Mouse (Mus musculus): Measurements from ENCODE around the gene Card6.

The Card6 gene

DNA sequence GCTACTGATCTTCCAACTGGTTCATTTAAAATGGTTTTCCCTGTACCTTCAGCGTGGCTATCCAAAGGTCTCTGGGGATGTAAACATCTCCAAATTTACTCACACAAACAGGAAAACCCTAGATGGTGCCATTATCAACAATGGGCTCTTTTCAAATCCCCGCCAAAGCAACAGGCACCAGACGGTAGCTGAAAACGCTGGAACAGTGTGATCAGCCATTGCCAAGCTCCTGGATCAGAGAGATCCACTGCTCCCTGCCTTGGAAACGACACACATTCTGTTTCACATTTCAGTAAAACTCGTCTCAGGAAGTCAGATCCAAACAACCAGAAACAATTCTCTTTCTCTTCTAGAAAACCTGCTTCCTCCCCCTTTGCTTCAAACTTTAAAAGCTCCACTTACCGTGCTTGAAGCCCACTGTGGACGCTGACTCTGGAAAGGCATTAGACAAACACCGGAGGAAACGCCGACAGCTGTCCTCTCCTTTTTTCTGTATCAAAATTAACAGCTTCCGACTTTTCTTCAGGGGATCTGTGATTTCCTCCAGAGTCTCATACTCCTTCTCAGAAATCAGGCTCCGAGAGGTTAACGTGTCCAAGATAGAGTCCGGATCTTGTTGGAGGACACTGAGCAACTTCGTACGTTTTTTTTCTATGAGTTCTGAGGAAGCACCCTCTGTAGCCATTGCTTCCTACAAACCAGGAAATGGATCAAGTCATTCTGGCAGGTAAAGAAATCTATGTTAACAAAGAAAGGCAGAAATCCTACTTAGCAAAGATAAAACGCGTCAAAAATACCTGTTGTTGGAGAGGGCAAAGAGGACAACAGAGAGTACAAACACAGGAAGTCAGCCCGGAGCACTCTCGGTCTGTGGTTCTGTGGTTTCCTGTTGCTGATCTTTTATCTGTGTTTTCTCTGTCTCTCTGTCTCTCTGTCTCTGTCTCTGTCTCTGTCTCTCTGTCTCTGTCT lies at the start of gene Card6:
Gene Card6 (minus strand): TSS at position 854 of the 969 bp plus-strand sequence.
- CTCF ChIA-PET, result interaction anchor here (0.6 to 1.0 kb wide), 2 partner anchors 1113 to 1470 kb away, joined by 7 to 10 read pairs; no protein-coding TSS in a partner anchor

DNA sequence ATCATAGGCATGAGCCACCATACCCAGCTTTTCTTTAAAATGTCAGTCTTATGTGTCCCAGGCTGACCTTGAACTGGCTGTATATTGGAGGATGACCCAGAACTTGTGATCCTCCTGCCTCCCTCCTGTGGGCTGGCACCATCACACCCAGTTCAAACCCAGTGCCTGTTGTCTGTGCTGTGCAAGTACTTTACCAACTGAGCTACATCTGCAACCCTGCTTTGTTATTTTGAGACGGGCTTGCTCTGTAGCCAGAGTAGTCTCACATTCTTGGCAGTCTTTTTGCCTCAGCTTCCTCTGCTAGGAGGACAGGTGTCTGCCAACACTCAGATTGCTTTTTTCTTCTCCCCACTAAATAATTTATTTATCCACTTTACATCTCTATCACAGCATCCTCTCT lies 49.0 kb upstream of the Card6 start:
- CTCF ChIA-PET, result interaction anchor here (0.8 kb wide), 1 partner anchor 42 kb away, joined by 3 read pairs; no protein-coding TSS in a partner anchor

DNA sequence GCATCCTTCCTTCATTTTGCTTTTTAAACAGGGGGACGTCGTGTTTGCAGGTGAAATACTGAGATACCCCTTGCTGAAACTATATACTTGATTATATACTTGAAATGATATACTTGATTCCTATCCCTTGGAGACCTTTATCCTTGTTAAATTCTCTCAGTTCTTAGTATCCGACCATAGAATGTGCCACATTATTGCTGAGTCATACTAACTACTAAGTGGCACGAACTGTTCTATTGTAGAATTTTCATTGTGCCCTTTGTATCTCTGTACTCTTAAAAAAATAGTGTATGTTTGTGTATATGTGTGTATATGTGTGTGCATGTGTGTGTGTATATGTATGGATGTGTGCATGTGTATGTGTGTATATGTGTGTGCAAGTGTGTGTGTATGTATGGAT lies 48.0 kb upstream of the Card6 start:
- CTCF ChIA-PET, result no interaction called here

DNA sequence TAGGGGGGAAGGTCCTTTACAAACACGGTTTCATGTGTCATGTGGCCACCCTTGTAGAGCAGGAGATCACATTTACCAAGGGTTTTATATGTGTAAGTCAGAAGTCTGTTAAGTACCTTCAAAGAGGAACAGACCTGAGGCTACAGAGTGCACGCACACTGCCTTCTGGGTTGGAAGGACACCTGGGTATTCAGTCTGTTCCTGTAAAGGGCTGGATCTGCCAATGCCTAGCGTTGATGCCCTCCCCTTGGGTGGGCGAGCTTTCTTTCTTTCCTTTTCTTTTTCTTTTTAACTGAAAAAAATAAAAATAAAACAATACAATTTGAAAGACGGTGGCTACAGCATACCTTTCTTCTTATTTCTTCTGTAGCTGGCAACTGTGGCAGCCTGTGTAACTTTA lies 46.8 kb upstream of the Card6 start:
- CTCF ChIA-PET, result no interaction called here

DNA sequence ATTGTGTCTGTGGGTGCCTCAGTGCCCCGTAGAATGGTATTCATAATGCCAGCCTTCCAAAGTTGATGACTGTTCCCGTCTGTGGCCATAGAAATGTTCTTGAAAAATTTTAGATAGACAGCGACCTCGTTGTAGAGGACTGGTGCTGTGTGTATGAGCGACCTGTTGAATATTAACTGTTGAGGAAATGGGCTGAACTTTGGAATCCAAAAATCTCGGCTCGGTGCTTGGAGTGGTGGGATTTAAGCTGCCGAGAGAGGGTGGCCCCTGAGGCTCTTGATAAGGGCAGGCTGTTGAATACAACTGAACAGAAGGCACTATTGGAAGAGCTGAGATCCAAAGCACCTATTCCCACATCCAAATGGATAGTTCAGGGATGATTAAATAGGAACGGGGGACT lies 46.3 kb upstream of the Card6 start:
- CTCF ChIA-PET, result no interaction called here

DNA sequence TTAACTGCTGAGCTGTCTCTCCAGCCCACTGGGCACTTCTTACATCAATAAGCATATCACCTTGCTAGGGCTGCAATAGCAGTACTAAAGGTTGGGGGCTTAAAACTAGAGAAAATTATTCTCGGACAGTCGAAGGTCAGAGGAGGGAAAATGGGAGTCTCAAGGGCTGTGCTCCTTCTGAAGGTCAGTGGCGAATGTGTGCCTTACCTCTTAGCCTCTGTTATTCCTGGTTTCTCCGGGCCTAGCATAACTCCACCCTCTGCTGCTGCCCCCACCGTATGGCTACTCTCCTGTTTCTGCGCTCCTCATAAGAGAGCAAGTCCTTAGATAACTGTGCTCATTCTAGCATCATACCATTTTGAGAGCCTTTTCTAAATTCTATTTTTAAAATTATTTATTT lies 43.8 kb upstream of the Card6 start:
- CTCF ChIA-PET, result no interaction called here

DNA sequence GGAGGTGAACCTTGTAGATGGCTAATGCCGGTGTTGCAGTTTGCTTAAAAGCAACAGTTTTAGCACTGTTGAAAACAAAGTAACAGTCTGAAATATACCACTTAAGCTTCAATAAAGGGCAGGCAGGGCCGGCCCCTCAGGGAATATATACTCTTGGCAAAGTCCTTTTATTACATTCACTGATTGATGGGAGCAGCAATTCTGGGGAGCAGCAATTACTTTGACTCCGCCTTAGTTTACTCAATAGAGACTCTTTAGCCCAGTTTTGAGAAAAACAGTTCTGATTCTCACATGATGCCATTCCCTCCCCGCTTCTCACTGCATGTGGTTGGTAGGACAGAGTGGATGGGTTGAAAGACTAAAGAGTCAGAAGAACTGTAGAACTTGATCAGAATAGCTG lies 40.8 kb upstream of the Card6 start:
- CTCF ChIA-PET, result no interaction called here

DNA sequence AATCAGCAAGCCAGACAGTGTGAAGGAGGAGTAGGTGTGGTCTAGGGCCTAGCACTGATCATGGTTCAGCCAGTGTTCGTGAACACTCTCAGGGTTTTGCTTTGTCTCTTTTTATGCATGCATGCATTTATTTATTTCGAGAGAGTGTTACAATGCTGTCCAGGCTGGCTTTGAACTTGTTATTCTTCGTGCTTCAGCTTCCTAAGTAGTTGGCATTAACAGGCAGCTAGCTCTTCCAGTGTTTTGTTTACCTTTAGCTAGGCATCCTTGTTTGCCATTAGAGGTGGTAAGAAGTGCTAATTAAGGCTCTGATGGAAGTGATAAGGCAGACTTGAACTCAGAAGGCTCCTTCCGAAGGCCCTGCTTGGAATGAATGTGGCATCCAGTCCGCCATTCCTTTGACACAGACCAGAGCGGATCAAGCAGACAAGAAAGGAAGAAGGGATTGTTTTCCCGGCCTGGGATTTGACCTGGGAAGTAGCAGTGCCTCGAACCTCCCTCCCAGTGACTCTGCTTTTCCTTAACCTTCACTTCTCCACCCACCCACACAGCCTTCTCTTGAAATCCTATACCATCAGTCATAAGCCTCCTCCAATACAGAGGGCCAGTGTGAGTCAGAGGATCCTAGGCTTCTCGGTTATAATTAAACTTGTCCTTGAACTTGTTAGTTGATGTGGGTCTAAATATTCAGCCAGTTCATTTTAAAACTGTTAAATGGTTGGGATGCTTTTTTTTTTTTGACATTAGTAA lies 37.0 kb upstream of the Card6 start:
- CTCF ChIA-PET, result interaction anchor here (0.7 kb wide), 1 partner anchor 1565 kb away, joined by 3 read pairs; no protein-coding TSS in a partner anchor

DNA sequence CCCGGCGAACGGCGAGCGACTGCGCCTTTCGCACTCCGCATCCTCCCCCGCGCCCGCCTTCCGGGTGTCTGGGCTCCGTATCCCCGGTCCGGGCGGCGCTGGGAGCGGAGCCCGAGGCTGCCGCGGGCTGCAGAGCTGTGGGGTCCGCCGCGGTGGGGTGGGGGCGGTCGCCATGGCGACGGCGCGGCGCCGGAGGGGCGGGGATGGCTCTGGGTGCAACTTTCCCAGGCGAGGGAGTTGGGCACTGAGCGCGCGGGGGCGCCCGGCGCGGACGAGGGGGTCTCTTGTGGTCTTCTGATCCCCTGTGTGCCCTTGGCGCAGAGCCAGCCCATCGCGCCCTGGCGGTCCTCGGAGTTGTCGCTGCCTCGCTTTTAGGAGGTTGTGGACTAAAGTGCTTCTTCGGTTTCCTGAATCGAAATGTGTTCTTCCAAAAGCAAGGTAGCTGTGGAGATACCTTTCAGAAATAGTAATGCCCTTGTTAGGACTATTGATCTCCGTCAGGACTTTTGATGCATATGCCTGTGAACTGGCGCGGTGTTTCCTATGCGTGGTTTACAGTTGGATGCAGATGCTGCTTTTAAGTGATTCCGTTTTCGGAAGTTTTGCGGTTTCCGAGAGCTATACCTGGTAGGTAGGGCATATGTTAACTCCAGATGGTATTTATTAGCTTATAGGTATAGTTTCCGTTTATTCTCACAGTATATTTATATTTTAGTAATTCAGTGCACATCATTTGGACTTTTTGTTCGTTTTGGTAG lies 35.9 kb upstream of the Card6 start:
- CTCF ChIA-PET, result interaction anchor here (0.5 to 0.8 kb wide), 2 partner anchors 26 to 32 kb away, joined by 3 to 4 read pairs; no protein-coding TSS in a partner anchor

DNA sequence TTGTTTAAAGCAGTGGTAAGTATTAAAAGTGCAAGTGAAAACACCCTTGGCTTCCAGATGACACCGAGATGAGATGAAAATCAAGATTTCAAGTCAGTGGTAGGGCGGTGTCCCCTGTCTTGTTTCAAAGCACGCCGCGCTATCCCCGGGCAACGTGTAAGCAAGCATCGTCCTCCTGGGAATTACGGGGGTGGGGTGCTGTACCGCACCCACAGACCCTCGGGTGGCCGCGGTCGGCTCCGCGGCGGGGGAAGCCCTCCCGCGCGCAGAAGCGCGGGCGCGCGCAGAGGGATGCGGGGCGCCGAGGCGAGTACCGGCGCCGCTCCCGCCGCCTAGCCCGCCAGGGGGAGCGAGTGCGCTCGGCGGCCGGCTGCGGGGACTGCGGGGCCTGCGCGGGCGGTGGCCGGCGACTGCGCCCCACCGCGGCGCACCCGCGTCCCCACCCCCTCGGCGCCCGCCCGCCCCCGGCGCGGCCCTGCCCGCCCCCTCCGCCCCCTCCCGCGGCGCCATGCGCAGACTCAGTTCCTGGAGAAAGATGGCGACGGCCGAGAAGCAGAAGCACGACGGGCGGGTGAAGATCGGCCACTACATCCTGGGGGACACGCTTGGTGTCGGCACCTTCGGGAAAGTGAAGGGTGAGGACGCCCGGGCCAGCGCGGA lies 35.2 kb upstream of the Card6 start, which contains the start of gene Prkaa1:
Gene Prkaa1 (plus strand): TSS at position 501 of the 660 bp plus-strand sequence.
- CTCF ChIA-PET, result no interaction called here

DNA sequence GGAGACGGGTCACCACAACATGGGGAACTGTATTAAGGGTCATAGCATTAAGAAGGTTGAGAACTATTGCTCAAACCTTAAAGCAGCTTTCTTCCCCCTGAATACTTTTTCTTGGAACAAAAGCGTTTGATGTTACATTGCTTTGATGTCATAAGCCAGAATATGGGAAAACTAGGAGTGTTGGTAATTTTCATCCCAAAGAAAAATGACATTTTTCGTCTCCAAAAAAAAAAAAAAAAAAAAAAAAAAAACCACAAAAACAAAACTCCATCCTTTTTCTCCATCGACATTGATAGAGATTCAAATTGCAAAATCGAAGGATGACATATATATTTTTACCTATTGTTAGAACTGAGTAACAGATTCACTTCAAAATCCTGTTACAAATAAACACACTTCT lies 34.4 kb upstream of the Card6 start:
- CTCF ChIA-PET, result interaction anchor here (1.1 kb wide), 1 partner anchor 42 kb away, joined by 4 read pairs; no protein-coding TSS in a partner anchor

DNA sequence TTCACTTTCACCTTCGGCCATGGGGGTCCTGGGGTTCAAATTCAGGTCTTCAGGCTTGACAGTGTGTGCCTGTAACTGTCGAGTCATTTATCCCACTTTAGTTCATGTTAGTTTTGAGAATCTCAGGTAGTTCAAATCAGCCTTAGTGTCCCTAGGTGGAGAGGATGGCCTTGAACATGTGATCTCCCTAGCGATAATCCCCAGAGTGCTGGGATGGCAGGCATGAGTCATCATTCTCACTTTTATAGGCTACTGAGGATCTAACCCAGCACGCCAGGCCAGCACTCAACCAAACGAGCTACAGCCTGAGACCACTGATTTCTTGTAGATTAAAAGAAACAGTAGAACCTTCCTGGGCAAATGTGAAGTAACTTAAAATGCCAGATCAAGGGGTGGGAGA lies 33.7 kb upstream of the Card6 start:
- CTCF ChIA-PET, result interaction anchor here (1.1 kb wide), 1 partner anchor 43 kb away, joined by 4 read pairs; no protein-coding TSS in a partner anchor

DNA sequence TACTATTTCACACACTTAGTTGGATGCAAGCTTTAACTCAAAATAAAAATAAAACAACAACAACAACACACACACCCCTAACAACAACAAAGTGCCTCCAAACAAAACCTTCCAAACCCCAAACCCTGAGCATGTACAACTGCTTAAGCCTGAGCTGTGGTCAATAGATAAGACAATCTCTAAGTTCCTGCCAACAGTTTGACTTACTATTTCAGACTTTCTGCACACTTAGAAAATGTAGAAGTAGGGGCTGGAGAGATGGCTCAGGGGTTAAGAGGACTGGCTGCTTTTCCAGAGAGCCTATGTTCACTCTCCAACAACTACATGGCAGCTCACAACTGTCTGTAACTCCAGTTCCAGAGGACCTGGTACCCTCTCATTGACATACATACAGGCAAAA lies 32.0 kb upstream of the Card6 start:
- CTCF ChIA-PET, result no interaction called here

DNA sequence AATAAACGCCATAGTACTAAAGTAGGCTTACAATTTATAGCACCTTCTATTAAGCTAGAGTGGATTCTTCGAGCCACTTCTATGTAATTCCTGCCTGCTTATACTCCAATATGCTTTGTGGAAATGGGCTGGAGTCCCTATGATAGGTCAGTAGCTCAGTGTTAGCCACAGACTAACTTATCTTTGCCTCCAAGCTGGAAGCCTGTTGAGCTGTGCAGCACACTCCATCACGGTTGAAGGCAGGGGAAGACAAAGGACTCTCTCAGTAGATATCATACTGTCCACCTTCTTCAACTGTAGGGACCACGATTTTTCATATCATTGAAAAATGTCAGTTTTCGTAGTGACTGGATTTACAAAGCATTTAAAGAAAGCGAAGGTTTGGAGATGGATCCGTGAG lies 31.5 kb upstream of the Card6 start:
- CTCF ChIA-PET, result no interaction called here

DNA sequence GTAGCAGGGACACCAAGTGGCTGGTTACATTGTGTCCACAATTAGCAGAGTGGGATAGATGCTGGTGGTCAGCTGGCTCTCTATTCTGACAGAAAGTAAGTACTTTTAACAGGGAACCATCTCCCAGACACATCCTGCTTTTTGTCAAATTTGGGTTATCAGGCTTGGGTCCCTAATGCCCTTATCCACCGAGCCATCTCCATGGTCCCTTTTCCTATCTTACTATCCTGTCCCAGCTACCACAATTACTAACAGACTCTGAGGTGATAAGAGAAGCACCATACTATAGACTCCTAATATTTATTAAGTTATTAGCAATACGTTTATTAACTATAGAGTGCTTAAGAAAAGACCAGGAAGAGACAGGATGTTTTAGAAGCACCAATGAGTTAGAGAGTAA lies 31.0 kb upstream of the Card6 start:
- CTCF ChIA-PET, result no interaction called here

DNA sequence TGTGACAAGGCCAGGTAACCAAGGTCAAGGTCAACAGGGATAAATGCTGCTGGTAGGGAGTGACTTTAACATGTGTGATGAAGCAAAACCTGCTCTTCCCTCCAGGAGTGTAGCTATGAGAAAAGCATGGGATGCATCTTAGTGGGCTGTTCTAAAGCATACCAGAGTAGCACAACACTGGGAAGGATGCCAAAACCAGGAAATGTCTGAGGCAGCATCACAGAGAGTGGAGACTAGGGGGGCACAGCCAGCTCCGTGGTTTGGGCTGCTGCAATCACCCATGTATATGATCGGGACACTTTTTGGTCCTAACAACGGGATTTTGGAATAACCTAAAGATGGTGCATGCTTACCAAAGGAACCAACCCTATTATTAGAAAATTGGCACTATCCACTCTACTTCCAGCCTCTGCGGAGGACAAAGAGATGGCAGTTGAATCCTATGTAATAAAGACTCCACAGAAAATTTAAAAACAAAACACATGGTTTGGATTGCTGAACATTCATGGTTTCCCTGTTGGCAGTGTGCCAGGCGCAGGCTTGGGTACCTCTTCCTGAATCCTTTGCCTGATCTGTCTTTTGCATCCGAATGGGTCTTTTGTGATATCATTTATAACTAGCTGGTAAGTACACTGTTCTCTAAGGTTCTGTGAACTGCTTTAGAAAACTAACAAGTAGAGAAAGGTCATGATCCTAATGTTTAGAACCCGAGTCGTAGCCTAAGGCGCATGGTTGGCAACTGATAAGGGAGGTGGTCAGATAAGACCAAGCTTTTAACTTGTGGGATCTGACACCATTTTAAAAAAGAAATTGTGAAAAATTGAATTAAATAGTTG lies 29.9 kb upstream of the Card6 start:
- CTCF ChIA-PET, result interaction anchor here (0.6 kb wide), 1 partner anchor 36 kb away, joined by 3 read pairs; no protein-coding TSS in a partner anchor

DNA sequence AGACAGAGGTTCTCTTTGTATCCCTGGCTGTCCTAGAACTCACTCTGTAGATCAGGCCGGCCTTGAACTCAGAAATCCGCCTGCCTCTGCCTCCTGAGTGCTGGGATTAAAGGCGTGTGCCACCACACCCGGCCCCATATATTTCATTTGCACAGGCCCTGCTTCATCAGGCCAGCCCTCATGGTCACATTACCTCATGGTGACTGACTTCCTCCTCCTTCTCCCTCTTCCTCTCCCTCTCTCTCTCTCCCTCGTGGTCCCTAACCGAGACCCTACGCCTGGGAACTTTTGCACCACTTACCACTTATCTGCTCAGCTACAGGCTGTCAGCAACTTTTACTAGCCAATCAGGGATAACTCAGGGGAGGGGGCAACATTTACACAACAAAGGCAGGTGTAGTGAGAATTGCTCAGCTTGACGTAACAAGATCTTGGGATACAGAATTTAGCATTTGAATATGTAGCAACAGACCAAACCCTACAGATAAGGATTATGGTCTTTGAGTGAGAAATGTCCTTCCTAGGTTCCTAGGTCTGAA lies 26.7 kb upstream of the Card6 start:
- CTCF ChIA-PET, result no interaction called here

DNA sequence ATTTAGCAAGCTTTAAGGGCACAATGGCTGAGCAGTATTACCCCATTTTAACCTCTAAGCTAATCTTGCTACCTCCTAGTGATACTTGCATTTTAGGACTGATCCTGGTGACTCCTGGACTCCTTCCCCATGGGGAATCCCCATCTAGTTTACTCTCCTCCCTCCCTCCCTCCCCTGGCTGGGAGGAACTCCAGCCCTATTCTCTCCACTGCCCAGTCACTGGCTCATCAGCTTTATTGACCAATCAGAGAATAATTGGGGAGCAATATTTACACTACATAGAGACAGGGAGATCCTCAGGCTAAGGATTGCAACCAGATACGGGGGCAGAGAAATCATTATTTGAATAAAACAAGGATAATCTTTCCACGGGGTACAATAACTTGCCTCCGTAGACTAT lies 25.8 kb upstream of the Card6 start:
- CTCF ChIA-PET, result interaction anchor here (0.8 kb wide), 1 partner anchor 1918 kb away, joined by 3 read pairs; no protein-coding TSS in a partner anchor

DNA sequence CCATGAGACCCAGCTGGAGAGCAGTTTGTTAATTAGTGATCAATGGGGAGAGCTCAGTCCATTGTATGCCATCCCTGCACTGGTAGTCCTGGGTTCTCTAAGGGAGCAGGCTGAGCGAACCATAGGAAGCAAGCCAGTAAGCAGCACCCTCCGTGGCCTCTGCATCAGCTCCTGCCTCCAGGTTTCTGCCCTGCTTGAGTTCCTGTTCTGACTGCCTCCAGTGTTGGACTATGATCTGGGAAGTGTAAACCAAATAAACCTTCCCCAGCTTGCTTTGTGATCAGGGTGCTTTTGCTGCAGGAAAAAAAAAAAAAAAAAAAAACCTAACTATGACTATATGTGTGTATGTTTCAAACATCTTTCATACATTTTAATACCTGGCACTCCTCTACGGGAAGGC lies 25.0 kb upstream of the Card6 start:
- CTCF ChIA-PET, result no interaction called here
